Mouse (Mus musculus): Measurements from ENCODE around the gene Tmem269. TPM values are rescaled to one million over a fixed set of nuclear protein-coding genes. Genes with fewer than 3 reads are reported as not detected.

Tmem269 gene
- total RNA-seq, 2 experiments from 2014 or later, result not detected

GRCm38 (mm10) chr4:119188060-119188785, 29.8 kb downstream of the Tmem269 start:
- ATAC-seq (replicated peaks; ENCODE audit: poor library complexity, severe bottlenecking), result peak; percentile 85

GRCm38 (mm10) chr4:119185771-119186170, 32.2 kb downstream of the Tmem269 start:
- ATAC-seq (replicated peaks; ENCODE audit: poor library complexity, severe bottlenecking), result no peak

DNA sequence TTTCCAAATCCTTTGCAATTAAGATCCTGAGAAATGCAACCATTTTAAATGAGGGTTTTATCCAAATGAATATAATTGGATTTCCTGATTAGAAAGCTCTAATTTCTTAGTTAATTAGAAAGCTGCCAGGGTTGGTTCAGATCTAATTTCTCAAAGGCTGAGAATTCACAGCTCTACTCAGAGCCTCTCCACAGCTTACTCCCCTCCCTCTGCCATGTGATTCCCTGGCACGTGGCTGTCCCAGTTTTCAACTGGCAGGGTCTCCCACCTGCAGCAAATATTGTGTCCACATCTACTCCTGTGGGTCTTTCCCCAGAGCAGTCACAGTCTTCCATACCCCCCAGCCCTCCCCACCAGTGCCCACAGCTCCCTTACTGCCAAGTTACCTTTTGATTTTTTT, 34.5 kb downstream of the Tmem269 start:
- ATAC-seq (replicated peaks; ENCODE audit: poor library complexity, severe bottlenecking), result no peak

GRCm38 (mm10) chr4:119181456-119181855, 36.6 kb downstream of the Tmem269 start:
- ATAC-seq (replicated peaks; ENCODE audit: poor library complexity, severe bottlenecking), result peak; percentile 89

- no peak for ATAC-seq (replicated peaks; ENCODE audit: poor library complexity, severe bottlenecking)
Observed at GRCm38 (mm10) chr4:119180133-119180707, 37.8 kb downstream of the Tmem269 start.

DNA sequence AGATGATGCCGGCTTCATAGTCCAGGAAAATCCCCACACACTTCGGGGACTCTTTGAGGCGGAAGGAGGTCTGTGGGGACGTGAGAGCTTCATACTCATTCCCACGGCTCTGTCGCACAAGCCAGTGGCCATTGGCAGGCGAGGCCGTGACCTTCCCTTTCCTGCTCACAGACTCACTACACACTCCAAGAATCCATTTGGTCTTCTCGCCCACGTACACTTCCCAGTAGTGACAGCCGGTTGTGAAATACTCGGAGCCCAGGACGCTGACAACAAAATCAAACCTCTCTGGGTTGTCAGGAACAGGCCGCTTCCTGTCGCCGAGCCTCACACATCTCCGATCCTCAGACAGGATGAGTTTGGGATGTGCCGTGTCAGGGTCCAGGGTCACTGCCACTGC, 39.7 kb downstream of the Tmem269 start:
- ATAC-seq (replicated peaks; ENCODE audit: poor library complexity, severe bottlenecking), result no peak

DNA sequence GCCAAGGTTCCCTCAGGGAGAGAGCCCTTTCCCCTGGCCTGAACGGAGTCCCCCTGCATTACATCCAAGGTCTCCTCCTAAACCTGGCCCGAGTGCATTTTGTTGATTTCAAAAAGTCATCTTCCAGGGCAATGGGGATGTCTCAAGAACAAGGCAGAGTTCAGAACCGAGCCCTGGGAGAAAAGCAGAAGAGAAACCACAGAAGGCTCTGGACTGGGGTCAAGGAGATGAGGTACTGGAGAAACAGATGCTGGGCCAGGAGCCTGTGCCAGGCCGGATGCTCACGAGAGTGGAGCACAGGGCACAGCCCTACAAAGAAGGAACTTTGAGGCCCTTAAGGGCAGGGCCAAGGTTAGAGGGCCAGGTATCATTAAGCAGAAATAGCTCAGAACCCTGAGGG, 40.3 kb downstream of the Tmem269 start:
- peak; percentile 21 for ATAC-seq (replicated peaks; ENCODE audit: poor library complexity, severe bottlenecking)

DNA sequence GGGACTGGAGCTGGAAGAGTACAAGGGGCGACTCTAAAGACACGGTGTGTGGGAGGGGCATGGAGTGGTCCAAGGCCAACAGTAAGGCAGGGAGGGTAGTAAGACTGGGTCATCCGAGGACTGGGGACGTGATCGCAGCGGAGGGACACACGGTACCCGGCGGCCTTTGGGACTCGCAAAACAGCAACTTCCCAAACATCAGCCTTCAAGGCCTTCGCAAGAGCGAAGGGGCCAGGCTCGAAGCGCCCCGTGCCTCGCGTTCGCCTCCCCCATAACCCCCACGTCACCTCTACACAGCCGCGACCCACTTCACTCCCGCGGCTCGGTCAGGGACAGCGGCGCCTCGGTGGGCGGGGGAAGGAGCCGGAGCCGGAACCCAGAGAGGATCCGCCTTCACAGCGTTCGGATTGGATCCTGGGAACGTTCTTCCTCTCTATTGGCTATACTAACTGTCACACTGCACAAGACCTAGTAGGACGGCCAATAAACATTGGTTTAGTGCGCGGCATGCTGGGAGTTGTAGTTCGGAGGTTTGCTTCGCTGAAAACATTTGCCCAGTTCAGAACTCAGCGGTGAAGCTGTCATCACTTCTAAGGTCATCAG, 44.1 kb downstream of the Tmem269 start, which contains the start of gene Zfp691:
Gene Zfp691 (minus strand): TSS at position 345 of the 603 bp plus-strand sequence.
- ATAC-seq (replicated peaks; ENCODE audit: poor library complexity, severe bottlenecking), result peak; percentile 97

- 0 out of 2 replicates have a peak, but pooled peaks have one; percentile 4 for ATAC-seq (replicated peaks; ENCODE audit: poor library complexity, severe bottlenecking)
Observed at GRCm38 (mm10) chr4:119172919-119173650, 44.9 kb downstream of the Tmem269 start.

DNA sequence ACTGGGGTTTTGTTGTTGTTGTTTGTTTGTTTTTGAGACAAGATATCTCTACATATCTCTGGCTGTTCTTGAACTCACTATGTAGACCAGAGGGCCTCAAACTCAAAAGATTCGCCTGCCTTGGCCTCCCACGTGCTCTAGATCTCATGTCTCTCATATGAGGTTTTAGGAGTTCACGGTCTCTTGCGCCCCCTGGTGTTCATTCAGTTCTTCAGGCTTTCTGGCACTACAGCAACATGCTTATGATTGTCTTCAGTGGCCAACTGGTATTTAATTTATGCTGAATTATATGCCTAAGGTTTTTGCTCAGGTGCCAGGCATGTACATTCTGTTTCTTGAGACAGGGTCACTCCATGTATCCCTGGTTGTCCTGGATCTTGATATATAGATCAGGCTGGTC, 50.4 kb downstream of the Tmem269 start:
- ATAC-seq (replicated peaks; ENCODE audit: poor library complexity, severe bottlenecking), result peak; percentile 92

DNA sequence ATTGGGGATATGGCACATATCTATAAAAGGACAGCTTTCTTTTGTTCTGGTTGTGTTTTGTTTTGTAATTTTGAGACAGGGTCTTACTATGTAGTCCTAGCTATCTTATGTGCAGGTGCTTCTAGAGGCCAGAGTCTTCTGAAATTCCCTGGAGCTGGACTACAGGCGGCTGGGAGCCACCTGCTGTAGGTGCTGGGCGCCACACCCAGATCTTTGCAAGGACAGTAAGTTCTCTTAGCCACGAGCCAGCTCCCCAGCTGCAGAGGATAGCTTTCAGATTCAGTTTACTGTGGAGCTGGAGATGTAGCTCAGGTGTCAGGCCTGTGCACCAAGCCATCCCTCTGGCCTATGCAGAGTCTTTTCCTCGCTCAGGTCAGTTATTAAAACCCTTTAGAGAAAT, 50.9 kb downstream of the Tmem269 start:
- no peak for ATAC-seq (replicated peaks; ENCODE audit: poor library complexity, severe bottlenecking)

DNA sequence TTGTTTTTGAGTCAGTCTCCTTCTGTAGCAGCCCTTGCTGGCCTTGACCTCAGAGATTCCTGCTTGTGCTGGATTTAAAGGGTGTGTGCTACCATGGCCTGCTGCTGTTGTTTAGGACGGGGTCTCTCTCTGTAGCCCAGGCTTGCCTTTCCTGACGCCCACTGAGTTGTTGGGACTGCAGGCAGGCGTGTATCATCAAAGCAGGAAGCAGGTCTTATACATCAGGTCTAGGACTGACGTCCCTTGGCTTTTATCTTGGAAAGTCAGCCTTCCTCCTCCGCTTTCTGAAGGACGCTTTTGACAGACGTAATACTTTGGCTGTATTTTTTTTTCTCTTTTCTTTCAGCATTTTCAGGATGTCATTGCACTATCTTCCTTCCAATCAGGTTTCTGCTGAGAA, 52.1 kb downstream of the Tmem269 start:
- no peak for ATAC-seq (replicated peaks; ENCODE audit: poor library complexity, severe bottlenecking)

GRCm38 (mm10) chr4:119162990-119163389, 55.0 kb downstream of the Tmem269 start:
- no peak for ATAC-seq (replicated peaks; ENCODE audit: poor library complexity, severe bottlenecking)

GRCm38 (mm10) chr4:119161358-119161757, 56.7 kb downstream of the Tmem269 start:
- ATAC-seq (replicated peaks; ENCODE audit: poor library complexity, severe bottlenecking), result no peak

GRCm38 (mm10) chr4:119157891-119158290, 60.1 kb downstream of the Tmem269 start:
- no peak for ATAC-seq (replicated peaks; ENCODE audit: poor library complexity, severe bottlenecking)

- ATAC-seq (replicated peaks; ENCODE audit: poor library complexity, severe bottlenecking), result 0 out of 2 replicates have a peak, but pooled peaks have one; percentile 27
Observed at GRCm38 (mm10) chr4:119157186-119157585, 60.8 kb downstream of the Tmem269 start.

Other genes with a start within 250 kb of the Tmem269 start
- 9.0 and 10.2 TPM in 2 replicates for gene Slc2a1, start 109.5 kb downstream of the Tmem269 start, total RNA-seq (2014; fragmentation: Nextera tagmentation)
- gene Slc2a1, start 109.5 kb downstream of the Tmem269 start, total RNA-seq (2017), result 6.5 and 12.4 TPM in 2 replicates
- gene Zfp691, start 44.0 kb downstream of the Tmem269 start, total RNA-seq (2014; fragmentation: Nextera tagmentation), result 1.3 and 2.4 TPM in 2 replicates
- gene Zfp691, start 44.0 kb downstream of the Tmem269 start, total RNA-seq (2017), result 2.4 and 4.5 TPM in 2 replicates
- gene Ermap, start 28.2 kb downstream of the Tmem269 start, total RNA-seq (2014; fragmentation: Nextera tagmentation), result 0.36 and 0.52 TPM in 2 replicates
- 0.26 and 2.4 TPM in 2 replicates for gene Ermap, start 28.2 kb downstream of the Tmem269 start, total RNA-seq (2017)
- 15.7 and 54.8 TPM in 2 replicates for gene Svbp, start 22.9 kb downstream of the Tmem269 start, total RNA-seq (2014; fragmentation: Nextera tagmentation)
- 23.4 and 125 TPM in 2 replicates for gene Svbp, start 22.9 kb downstream of the Tmem269 start, total RNA-seq (2017)
- 5.3 and 11.2 TPM in 2 replicates for gene AU022252, start 14.5 kb upstream of the Tmem269 start, total RNA-seq (2014; fragmentation: Nextera tagmentation)
- 9.3 and 23.6 TPM in 2 replicates for gene AU022252, start 14.5 kb upstream of the Tmem269 start, total RNA-seq (2017)
- 14.0 and 14.7 TPM in 2 replicates for gene P3h1, start 14.7 kb upstream of the Tmem269 start, total RNA-seq (2014; fragmentation: Nextera tagmentation)
- 14.7 and 15.9 TPM in 2 replicates for gene P3h1, start 14.7 kb upstream of the Tmem269 start, total RNA-seq (2017)
- gene Cldn19, start 37.2 kb upstream of the Tmem269 start, total RNA-seq (2014; fragmentation: Nextera tagmentation), result not detected in 2 replicates
- not detected in 2 replicates for gene Cldn19, start 37.2 kb upstream of the Tmem269 start, total RNA-seq (2017)
- gene Ybx1, start 76.4 kb upstream of the Tmem269 start, total RNA-seq (2014; fragmentation: Nextera tagmentation), result 1,162 and 1,300 TPM in 2 replicates
- gene Ybx1, start 76.4 kb upstream of the Tmem269 start, total RNA-seq (2017), result 1,625 and 1,634 TPM in 2 replicates
- 107 and 136 TPM in 2 replicates for gene Ppih, start 102.3 kb upstream of the Tmem269 start, total RNA-seq (2014; fragmentation: Nextera tagmentation)
- 163 and 172 TPM in 2 replicates for gene Ppih, start 102.3 kb upstream of the Tmem269 start, total RNA-seq (2017)
- gene Ccdc30, start 197.3 kb upstream of the Tmem269 start, total RNA-seq (2014; fragmentation: Nextera tagmentation), result not detected in 2 replicates
- gene Ccdc30, start 197.3 kb upstream of the Tmem269 start, total RNA-seq (2017), result not detected in 2 replicates
- gene Ppcs, start 204.2 kb upstream of the Tmem269 start, total RNA-seq (2014; fragmentation: Nextera tagmentation), result 11.5 and 17.4 TPM in 2 replicates
- gene Ppcs, start 204.2 kb upstream of the Tmem269 start, total RNA-seq (2017), result 13.3 and 18.0 TPM in 2 replicates
- gene Zmynd12, start 204.6 kb upstream of the Tmem269 start, total RNA-seq (2014; fragmentation: Nextera tagmentation), result not detected in 2 replicates
- not detected in 2 replicates for gene Zmynd12, start 204.6 kb upstream of the Tmem269 start, total RNA-seq (2017)

Measured in granulocyte monocyte progenitor cell, adult 5-6 weeks (primary cell).